Mouse (Mus musculus) ovary, adult 18-20 months (tissue): ENCODE measurements around the gene Asic1.
A peak's percentile ranks its signal among the peaks of the same experiment; 100 is the strongest.

Source experiments
- DNase-seq: peaks from one replicate; pipeline ENCODE4 v3.0.0; 2022; ENCODE audit warnings: low spot score, mixed read lengths

Asic1 gene

DNA sequence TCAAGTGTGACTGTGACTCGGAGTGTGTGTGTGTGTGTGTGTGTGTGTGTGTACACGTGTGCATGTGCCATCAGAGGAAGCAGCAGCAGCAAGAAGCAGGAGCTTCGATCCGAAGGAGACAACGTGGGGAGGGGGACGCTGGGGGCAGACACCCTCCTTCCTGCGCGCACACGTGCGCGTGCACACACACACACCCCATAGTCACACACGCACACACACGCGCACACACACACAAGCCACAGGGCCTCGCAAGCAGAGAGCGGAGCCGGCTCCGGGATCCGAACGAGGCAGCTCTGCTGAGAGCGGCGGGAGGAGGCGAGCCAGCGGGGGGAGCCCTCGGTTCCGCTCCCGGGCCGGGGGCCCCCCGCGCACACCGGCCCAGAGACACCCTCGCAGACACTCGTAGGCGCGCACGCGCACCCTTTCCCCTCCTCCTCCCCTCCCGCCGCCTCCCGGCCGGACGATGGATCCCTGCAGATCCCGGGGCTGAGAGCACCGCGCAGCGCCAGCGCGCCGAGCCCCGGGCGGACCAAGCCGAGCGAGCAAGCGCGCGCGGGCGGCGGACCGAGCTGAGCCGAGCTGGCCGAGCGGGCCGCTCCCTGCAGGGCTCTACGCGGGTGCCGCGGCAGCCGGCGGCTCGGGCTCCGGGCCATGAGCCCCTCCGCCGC lies at the start of gene Asic1:
Asic1 (plus strand) TSS at position 215 of the 668 bp plus-strand sequence.
- DNase-seq: peak; percentile 62

DNA sequence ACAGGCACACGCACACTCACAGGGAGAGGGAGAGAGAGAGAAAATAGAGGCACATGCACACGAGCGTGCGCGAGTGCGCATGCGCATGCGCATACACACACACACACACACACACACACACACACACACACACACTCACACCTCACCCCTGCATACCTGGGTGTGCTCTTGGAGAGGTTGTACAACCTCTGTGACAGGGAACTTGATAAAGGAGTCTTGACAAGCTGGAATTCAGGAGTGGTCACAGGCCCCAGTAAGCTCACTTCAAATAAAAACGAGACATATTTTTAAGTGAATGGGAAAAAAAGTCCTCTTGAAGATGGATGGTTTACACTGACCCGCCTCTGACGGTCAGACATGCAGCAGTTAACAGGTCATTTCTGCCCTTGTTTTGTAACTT lies 48.1 kb upstream of the Asic1 start:
- no peak for DNase-seq

DNA sequence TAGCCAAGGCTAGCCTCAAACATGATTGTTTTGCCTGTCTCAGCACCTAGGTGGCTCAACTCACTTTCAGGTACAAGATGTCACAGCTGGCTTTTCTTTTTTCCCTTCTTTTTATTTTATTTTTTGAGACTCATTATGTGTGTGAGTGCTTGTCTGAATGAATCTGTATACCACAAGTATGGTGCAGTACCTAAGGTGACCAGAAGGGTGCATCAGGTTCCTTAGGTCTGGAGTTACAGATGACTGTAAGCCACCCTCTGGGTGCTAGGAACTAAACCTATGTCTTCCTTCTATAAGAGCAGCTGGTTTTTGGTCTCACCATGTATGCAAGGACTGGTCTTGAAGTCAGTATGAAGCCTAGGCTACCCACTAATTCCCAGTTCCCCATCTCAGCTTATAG lies 38.5 kb upstream of the Asic1 start:
- no peak for DNase-seq

DNA sequence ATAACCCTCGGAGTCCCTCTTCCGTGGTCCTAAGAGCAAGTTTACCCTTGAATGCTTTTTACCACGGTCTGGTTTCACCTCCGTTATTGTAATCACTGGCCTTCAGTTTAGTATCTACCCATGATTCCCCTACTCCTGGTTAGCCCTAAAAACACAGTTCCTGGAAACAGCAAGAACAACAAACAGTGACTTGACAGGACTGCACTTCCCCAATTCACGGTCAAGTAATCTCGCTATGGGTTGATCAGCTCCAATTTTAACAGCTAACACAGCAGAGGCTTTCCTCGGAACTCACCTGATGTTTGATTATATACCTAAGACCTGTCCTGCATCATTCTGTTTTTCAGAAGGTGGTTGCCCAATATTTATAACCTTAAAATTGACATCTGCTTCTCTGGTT lies 35.5 kb upstream of the Asic1 start:
- no peak for DNase-seq

DNA sequence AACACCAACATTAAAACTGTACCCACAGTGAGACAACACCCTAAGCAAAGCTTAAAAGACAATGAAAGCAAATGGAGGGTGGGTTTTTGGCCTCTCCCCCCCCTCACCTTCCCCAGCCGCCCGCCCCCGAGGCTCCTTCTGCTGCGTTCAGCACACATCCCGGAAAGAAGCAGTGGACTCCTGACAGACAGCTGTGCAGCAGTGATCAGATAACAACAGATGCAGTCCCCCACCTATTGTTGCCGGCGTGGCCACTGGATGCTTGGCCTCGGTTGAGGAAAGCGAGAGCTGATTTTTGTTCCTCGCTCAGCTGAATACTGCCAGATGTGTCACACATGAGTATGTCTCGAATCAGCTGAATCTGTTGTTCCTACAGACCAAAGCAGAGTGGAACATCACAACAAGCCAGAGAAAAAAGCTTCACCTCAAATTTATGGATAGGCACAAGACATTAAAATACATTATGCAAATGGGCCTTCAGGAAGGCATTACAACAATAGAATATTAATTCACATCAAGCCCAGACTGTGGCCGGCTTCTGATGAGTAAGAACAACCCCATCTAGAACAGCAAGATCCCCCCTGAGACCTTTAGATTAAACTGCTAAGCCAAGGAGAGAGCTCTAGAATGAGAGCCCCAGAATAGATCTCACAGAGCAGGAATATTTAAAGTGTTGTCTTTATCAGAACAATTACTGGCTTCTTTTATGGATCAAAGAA lies 32.6 kb upstream of the Asic1 start:
- no peak for DNase-seq

DNA sequence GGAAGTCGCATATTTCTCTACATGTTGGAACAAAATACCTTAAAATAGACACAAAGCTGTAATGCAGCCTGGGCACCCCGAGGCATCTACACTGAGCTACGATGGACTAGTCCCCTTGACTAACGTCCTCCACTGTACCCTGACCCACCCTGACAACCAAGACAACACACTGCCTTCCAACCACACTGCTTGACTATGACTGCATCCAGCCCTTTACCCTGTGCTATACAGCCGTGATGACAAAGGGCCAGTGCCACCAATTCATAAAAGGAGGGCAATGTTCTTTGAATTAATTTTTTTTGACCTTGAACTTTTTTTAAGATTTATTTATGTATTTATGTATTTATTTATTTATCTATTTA lies 32.1 kb upstream of the Asic1 start:
- DNase-seq: no peak

DNA sequence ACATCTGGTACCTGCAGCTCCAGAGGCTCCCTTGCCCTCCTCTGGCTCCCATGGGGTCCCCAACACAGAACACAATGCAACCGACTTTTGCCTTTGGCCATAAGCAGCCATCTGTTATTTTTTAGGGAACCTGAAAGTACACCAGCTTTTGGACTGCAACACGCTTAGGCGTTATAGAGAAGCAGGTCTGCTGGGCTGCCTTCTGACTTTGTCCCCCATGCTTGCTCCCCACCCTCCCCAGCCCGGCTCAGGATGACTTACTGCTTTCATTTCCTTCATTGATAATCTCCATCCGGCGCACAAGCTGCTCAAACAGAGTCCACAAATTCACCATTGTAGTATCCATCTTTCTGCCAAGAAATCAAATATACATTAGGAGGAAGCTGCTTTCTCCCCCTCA lies 27.5 kb upstream of the Asic1 start:
- no peak for DNase-seq

DNA sequence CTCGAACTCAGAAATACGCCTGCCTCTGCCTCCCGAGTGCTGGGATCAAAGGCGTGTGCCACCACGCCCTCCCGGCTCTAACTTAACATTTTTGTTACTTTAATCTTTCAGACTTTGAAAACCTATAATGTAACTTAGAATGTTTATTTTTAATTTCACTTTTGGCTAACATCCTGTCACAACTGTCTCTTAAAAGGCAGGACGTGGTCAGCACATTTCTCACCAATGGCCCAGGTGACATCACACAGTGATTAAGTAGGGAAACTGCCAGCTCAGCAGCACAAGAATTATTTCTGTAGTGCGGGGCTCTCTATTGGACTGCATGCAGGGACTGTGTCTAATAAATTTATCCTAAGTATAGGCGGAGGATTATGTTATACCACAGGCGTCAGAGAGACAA lies 26.3 kb upstream of the Asic1 start:
- DNase-seq: no peak

DNA sequence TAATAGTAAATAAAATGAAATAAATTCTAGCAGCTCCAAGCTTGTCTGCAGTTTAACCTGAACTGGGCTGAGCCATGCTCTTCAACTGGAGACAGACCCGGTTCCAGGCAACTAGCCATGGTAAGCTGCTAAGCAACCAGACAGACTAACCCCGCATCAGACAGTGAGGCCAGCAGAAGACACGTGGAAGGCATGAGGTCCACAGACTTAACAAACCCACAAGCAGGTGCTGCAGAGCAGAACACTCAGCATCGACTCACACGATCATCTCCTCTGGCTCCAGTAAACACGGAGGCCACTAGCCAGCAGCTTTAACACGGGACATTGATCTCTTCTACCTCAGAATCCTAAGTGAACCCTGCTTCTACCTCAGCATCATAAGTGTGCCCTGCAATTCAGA lies 25.4 kb upstream of the Asic1 start:
- DNase-seq: no peak

DNA sequence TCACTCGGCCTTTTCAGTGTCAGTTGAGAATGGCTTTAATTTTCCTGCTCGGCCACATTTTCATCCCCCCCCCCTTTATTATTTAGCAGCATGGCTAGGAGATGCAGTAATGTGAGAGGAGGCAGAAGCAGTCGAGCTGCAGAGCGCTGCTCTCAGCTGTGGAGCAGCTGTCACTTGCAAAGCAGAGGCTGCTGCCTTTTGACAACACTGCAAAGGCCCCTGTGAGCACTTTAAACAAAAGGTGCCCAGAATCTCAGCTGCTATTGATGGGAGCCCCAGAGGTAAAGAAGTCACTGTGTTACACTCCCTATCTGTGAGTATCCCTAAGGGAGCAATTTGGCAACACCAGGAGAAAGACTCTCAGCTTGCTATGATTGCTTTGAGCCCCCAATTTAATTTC lies 21.8 kb upstream of the Asic1 start:
- no peak for DNase-seq

DNA sequence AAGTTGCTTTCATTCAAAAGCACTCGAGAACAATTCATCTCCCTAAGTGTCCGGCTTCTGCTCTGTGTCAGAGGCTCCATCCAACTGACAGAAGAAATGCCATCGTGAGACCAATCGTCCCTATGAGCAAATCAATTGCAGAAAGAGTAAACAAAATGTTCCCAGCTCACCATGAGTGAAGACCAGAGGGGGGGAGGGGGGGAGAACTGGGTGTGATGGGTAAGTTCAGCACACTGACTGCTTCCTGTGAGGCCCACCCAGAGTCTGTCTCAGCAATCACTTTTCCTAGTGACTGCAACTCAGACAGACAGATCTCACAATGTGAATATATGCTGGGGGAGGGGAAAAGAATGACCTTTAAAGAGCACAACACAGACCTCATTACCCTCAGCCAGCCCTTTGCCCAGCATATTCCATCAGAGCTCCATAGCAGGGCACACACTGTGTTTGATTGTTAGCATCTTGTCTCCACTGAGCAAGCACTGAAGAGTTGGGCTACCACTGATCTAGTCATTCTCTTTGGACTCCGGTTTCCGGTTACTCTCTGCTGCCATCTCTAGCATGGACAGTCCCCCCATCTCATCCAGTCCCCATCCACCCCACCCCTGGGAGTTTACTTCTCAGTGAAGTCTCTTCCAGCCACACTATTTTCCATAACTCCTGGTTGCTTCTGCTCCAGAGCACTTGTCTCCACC lies 21.0 kb upstream of the Asic1 start:
- no peak for DNase-seq

DNA sequence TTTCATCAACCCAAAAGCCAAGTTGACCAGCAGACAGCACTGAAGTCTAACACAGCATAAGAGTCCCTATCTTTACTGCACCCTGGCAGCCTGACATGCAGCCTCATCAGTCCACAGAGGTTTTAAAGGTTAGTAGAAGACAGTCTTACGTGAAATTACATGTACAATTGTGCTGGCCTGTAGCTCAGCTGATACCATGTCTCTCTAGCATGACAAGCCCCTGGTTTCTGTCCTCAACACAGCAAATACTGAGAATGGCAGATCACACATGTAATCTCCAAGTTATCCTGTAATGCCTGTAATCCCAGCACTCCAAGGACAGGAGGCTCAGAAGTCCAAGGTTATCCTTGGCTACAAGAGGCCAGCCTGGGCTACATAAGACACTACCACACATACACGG lies 19.9 kb upstream of the Asic1 start:
- no peak for DNase-seq

DNA sequence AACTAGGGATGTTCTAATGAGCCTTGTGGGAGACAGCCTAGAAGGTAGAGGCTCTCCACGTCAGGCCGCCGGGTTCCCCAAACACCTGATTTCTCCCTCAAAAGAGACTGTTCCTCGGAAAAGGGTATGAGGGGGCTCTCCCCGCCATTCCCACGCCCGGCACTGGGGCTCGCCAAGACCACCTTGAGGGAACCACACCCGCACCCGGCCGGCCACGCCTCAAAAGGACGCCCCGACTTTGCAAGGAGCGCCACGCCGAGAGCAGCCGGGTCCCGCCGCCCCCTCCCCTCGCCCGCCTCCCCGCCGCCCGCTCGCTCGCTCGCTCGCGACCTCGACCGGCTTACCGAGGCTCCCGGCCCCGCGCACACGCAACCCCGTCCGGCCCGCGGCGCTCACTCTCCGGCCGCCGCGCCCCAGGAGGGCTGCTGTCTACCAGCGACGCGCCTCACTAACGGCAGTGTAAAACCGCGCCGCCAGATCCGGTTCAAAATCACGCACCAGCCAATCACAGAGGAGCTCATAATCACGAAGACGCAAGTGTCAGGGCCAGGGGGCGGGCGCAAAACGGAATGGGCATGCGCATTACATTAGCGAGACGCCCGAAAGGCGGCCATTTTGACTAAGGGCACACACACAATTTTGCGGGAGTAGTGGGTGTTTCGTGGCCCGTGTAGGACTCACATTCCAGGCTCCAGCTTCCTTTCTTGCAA lies 18.9 kb upstream of the Asic1 start, which contains the start of gene Racgap1:
Racgap1 (minus strand) TSS at position 494 of the 710 bp plus-strand sequence.
- DNase-seq: peak; percentile 92

DNA sequence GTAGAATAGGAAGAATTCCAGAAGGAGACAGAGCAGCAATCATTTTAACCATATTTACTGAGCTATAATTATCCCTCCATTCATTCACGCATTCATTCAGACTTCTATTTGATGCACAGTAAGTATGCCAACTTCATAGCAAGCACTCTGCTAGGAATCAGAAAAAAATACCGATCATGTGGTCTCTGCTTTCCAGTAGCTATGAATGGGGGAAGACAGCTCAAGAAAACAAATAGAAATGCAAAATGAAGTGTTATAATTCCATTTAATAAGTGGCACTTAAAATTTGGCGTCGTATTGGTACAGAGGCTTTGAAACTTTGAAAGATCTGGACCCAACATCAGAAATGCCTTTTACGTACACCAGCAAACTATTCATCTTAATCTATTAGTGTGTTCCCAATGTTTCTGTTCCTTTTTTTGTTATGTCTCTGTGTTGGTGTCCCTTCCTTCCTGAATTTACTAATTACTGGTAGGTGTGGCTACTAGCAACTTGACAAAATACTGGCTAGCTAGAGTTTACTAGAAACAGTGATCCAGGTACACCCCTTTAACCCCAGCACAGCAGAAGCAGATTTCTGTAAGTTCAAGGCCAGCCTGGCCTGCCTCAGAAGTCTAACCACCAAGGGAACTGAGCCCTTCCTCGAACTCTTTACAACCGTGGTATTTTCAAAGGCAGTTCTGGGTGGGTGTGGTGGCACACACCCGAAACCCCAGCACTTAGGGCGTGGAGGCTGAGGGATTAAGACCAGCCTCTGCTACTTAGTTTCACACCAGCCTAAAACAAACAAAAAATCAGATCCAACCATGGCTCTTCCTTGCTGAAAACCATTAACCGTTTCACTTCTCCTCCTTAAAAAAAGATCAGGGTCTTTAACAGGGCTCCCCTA lies 17.9 kb upstream of the Asic1 start:
- DNase-seq: no peak

DNA sequence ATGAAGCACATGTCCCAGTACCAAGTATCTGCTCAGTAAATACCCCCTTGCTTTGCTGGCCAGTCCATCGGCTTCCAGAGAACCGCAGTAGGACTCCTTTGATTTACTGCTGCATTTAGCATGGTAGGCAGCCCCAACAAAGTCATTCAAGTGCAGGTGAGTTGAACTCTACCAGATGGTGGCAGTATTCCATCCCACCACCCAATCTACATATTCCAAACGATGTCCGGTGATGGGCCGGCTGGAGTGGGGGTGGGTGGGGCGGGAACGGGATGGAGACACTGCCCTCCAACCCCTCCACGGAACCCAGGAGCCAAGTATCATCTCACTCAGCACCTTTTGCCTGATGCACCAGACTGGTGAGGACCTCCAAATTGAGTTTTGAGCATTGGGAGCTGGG lies 16.9 kb upstream of the Asic1 start:
- DNase-seq: no peak

DNA sequence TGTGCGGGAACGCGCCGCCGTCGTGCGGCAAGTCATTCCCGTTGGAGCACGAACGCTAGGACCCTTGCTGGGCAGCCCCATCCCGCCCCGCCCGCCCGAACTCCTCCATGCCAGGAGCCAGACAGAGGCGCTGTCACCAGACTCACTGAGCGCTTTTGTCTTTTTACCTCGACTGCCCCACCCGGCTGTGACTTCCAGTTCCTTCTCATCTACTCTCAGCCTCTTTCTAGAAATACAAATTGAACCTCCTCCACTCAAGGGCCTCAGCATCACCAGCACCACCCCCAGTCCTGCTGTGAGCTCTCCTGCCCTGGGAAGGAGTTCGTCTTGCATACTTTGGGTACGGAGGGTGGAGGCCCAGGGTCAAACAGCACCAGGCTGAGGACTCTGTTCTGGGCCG lies 16.3 kb upstream of the Asic1 start:
- DNase-seq: no peak

DNA sequence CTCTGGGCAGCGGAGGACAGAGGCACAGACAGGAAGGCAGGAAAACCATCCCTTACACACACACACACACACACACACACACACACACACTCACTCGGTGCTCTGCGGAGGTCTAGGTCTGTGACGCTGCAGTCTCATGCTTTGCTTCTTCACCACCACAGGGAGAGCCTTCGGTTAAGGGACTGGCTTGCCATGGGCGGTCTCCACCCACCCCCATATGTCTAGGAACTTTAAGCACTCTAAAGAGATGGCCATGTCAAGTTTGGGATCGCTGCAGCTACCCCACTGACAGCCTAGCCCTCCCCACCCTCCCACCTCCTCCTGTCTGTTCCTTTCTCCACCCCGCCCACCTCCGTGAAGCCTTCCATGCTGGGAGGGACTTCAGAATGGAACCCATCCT lies 14.2 kb upstream of the Asic1 start:
- no peak for DNase-seq

DNA sequence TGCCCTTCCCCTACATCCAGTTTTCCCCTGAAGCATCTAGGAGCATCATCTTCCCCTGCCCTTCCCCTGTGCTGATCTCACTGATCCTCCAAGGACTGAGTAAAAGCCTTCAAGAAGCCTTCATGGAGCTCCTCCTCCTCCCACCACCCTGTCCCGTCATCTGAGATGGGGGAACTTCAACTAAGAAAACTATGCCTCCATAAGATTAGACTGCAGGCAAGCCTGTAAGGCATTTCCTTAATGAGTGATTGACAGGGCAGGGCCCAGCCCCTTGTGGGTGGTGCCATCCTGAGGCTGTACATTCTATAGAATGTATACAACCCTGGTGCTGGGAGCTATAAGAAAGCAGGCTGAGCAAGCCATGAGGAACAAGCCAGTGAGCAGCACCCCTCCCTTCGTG lies 11.7 kb upstream of the Asic1 start:
- no peak for DNase-seq

DNA sequence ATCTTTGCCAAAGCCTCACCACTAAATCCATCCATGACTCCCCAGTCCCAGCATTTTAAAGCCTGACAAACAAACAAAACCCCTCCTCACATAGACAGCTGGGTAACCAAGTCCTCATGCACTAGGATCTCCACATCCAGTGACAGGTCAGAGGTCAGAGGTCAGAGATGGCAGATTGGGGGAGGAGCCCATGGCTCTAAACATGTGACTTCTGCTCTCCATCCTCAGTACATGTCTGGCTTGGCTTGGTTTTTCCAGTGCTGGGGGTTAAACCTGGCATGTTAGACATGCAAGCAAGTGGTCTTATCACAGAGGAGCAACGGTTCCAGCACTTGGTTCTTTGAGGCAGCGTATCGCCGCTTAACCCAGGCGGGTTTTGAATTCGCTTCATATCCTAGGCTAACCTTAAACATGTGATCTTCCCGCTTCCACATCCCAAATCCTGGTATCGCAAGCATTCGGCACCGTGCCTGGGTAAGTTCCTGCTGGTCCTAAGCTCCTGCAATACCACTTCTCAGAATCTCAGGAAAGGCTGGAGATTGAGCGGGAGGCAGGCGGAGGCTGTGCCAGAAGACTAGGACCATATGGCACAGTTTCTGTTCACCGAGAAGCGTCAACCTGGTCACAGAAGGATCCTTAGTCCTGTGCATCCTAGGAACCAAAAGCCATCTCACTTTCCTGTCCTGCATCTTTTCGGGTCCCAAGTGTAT lies 8.9 kb upstream of the Asic1 start:
- DNase-seq: no peak

DNA sequence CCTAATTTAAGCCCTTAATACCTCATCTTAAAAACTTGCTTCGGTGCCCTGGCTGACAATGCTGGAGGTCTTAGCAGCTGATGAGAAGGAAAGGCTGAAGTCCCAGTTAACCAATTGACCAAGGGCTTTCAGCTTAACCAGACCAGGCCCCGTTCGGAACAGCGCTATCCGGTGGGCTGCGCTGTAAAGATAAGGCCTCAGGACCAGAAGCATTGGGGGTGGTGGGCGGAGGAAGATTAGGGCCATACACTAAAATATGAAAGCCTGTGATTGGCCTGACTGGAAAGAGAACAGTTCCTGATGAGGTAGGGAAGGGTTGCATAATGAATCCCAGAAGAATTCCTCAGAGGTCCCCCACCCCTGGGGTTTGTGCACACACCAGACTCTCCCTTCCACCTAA lies 7.8 kb upstream of the Asic1 start:
- DNase-seq: no peak

DNA sequence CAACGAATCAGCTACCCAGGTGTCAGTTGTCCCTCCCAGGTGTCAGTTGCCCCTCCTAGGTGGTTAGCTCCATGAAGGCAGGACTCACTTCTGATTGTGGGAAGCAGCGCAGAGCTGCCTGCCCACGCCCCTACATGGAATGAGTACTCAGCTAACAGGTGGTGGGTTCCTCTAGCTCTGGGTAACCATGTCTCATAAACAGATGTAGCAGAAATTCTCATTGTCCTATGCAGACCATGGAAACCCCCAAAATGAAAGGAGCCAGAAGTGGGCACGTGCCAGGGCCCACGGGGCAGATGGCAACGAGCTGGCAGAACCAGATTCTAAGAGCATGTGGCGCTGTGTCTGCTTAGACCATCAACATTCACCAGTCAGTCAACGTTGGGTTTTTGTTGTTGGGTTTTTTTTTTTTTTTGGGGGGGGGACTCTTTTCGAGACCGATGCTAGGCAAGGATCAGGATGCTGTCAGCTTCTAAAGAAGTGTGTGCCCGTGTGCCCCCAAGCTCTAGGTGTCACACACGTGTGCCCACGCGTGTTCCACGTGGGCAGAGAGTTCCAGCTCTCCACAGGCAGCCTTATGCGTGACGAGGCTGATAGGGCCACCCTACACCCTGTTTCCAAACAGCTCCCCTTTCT lies 6.1 kb upstream of the Asic1 start:
- DNase-seq: no peak
